Mouse (Mus musculus) limb, embryonic 11.5 days (tissue): ENCODE measurements at regions not wholly inside any gene's neighbourhood (a gene's known extent, or its start where the extent isn't known, plus 50 kb on each side); places are given as distances from the start of the nearest gene placed in this dataset.

ENCODE experiments used
- ATAC-seq: fragments of 200-750 bp; cut with Nextera tagmentation; 2 replicates; pipeline ENCODE4 v1.8.0; 2017; ENCODE audit warnings: low read depth; ENCODE audit not compliant: insufficient number of reproducible peaks, low FRiP score, low TSS enrichment
- DNase-seq: peaks from one replicate; pipeline ENCODE4 v3.0.0-alpha.2; 2015; ENCODE audit warnings: low spot score
- H3K27ac ChIP-seq: fragments of 300-500 bp; sonication (generic); replicated peaks from 2 replicates; pipeline ENCODE4 v1.5.1; 2014; ENCODE audit warnings: low read depth, mild to moderate bottlenecking, low read length
- H3K27me3 ChIP-seq: fragments of 300-500 bp; sonication (generic); 2 replicates; pipeline ENCODE4 v1.6.1; 2014; ENCODE audit warnings: mild to moderate bottlenecking, low read length, mixed read lengths; ENCODE audit not compliant: control insufficient read depth, insufficient read depth
- H3K36me3 ChIP-seq: fragments of 300-500 bp; sonication (generic); 2 replicates; pipeline ENCODE4 v1.6.1; 2014; ENCODE audit warnings: mild to moderate bottlenecking, low read length, moderate library complexity, mixed read lengths; ENCODE audit not compliant: control insufficient read depth, insufficient read depth
- H3K4me1 ChIP-seq: fragments of 300-500 bp; sonication (generic); 2 replicates; pipeline ENCODE4 v1.6.1; 2014; ENCODE audit warnings: low read length, mixed read lengths; ENCODE audit not compliant: control insufficient read depth, insufficient read depth
- H3K4me2 ChIP-seq: fragments of 300-500 bp; sonication (generic); 2 replicates; pipeline ENCODE4 v1.6.1; 2014; ENCODE audit warnings: low read depth, mild to moderate bottlenecking, moderate library complexity; ENCODE audit not compliant: severe bottlenecking
- H3K4me3 ChIP-seq: fragments of 300-500 bp; sonication (generic); 2 replicates; pipeline ENCODE4 v1.5.1; 2014; ENCODE audit warnings: low read depth, low read length
- H3K9ac ChIP-seq: fragments of 300-500 bp; sonication (generic); 2 replicates; pipeline ENCODE4 v1.6.1; 2014; ENCODE audit warnings: mild to moderate bottlenecking, low read length
- H3K9me3 ChIP-seq: fragments of 300-500 bp; sonication (generic); 2 replicates; pipeline ENCODE4 v1.6.1; 2016; ENCODE audit warnings: low read length; ENCODE audit not compliant: control insufficient read depth
- WGBS: fragments of 180-500 bp; shearing (Covaris S2); extraction: QIAGEN DNeasy Blood & Tissue Kit; methylation state at CpG from one replicate; pipeline ENCODE4 v1.1.7; 2014; 5-methylcytosine and 5-hydroxymethylcytosine counted together

- no peak overlapping the region for H3K4me3 ChIP-seq
- no peak overlapping the region for H3K27ac ChIP-seq
- H3K27me3 ChIP-seq = no peaks in the 10 kb centered on the region
- no peaks in the 10 kb centered on the region for H3K36me3 ChIP-seq
- H3K4me2 ChIP-seq = no peak overlapping the region
- H3K9ac ChIP-seq = no peak overlapping the region
- no peaks in the 10 kb centered on the region for H3K9me3 ChIP-seq
- ATAC-seq (no peak), DNase-seq (no peak)
- WGBS = 86% methylated on average over 6 of the region's 6 CpGs
- H3K4me1 ChIP-seq = no peaks in the 10 kb centered on the region
Measured at GRCm38 (mm10) chr13:107365766-107366165, 343.8 kb upstream of the Kif2a start.

- no peak for ATAC-seq
- no peaks in the 10 kb centered on the region for H3K36me3 ChIP-seq
- no peak overlapping the region for H3K4me2 ChIP-seq
- H3K4me3 ChIP-seq = no peak overlapping the region
- no peaks in the 10 kb centered on the region for H3K9me3 ChIP-seq
- no peaks in the 10 kb centered on the region for H3K4me1 ChIP-seq
- no peak overlapping the region for H3K27ac ChIP-seq
- WGBS = 76% methylated on average over 7 of the region's 7 CpGs
- no peak for DNase-seq
- no peak overlapping the region for H3K9ac ChIP-seq
- no peaks in the 10 kb centered on the region for H3K27me3 ChIP-seq
Measured at GRCm38 (mm10) chr13:107365241-107365640, 343.3 kb upstream of the Kif2a start.

GRCm38 (mm10) chr13:107362806-107363687 lies 341.1 kb upstream of the Kif2a start:
- H3K4me3 ChIP-seq = no peak overlapping the region
- 79% methylated on average over 8 of the region's 8 CpGs for WGBS
- DNase-seq = no peak
- H3K36me3 ChIP-seq = no peaks in the 10 kb centered on the region
- H3K9ac ChIP-seq = no peak overlapping the region
- H3K4me2 ChIP-seq = no peak overlapping the region
- ATAC-seq = no peak
- no peaks in the 10 kb centered on the region for H3K27me3 ChIP-seq
- H3K4me1 ChIP-seq = no peaks in the 10 kb centered on the region
- no peaks in the 10 kb centered on the region for H3K9me3 ChIP-seq
- no peak overlapping the region for H3K27ac ChIP-seq

GRCm38 (mm10) chr13:107340802-107341364 lies 319.0 kb upstream of the Kif2a start:
- Histone ChIP-seq H3K4me1 (no peaks in the 10 kb centered on the region), H3K27me3 (no peaks in the 10 kb centered on the region), H3K4me3 (no peak overlapping the region), H3K4me2 (no peak overlapping the region), H3K9ac (no peak overlapping the region), H3K36me3 (no peaks in the 10 kb centered on the region), H3K27ac (no peak overlapping the region), H3K9me3 (no peaks in the 10 kb centered on the region)
- no peak for DNase-seq
- ATAC-seq = no peak
- WGBS = 85% methylated on average over 11 of the region's 11 CpGs

GRCm38 (mm10) chr13:107338111-107338510 lies 316.2 kb upstream of the Kif2a start:
- Histone ChIP-seq H3K4me3 (no peak overlapping the region), H3K9ac (no peak overlapping the region), H3K4me1 (no peaks in the 10 kb centered on the region), H3K4me2 (no peak overlapping the region), H3K27ac (no peak overlapping the region), H3K36me3 (no peaks in the 10 kb centered on the region), H3K9me3 (no peaks in the 10 kb centered on the region), H3K27me3 (no peaks in the 10 kb centered on the region)
- ATAC-seq (no peak), DNase-seq (no peak)
- 85% methylated on average over 12 of the region's 12 CpGs for WGBS

- WGBS = 80% methylated on average over 10 of the region's 10 CpGs
- Histone ChIP-seq H3K27ac (no peak overlapping the region), H3K36me3 (no peaks in the 10 kb centered on the region), H3K9ac (no peak overlapping the region), H3K4me2 (no peak overlapping the region), H3K4me1 (no peaks in the 10 kb centered on the region), H3K27me3 (no peaks in the 10 kb centered on the region), H3K9me3 (no peaks in the 10 kb centered on the region), H3K4me3 (no peak overlapping the region)
- no peak for ATAC-seq
- no peak for DNase-seq
Measured at GRCm38 (mm10) chr13:107337111-107337510, 315.2 kb upstream of the Kif2a start.

GRCm38 (mm10) chr13:107329348-107329747 lies 307.4 kb upstream of the Kif2a start:
- DNase-seq = no peak
- no peaks in the 10 kb centered on the region for H3K36me3 ChIP-seq
- no peak overlapping the region for H3K27ac ChIP-seq
- H3K9ac ChIP-seq = no peak overlapping the region
- H3K27me3 ChIP-seq = no peaks in the 10 kb centered on the region
- H3K4me3 ChIP-seq = no peak overlapping the region
- no peaks in the 10 kb centered on the region for H3K4me1 ChIP-seq
- H3K4me2 ChIP-seq = no peak overlapping the region
- ATAC-seq = no peak
- WGBS = 78% methylated on average over 5 of the region's 5 CpGs
- no peaks in the 10 kb centered on the region for H3K9me3 ChIP-seq

- DNase-seq (peak; percentile 67), ATAC-seq (no peak)
- Histone ChIP-seq H3K4me2 (no peak overlapping the region), H3K4me1 (no peaks in the 10 kb centered on the region), H3K4me3 (no peak overlapping the region), H3K9me3 (no peaks in the 10 kb centered on the region), H3K27ac (no peak overlapping the region), H3K9ac (no peak overlapping the region), H3K36me3 (no peaks in the 10 kb centered on the region), H3K27me3 (no peaks in the 10 kb centered on the region)
- WGBS = 64% methylated on average over 3 of the region's 3 CpGs
Measured at GRCm38 (mm10) chr13:107325707-107326495, 304.0 kb upstream of the Kif2a start.
